Mouse (Mus musculus): ENCODE results near the gene Agfg1. TPM values are rescaled to one million over a fixed set of nuclear protein-coding genes. Genes with fewer than 3 reads are reported as not detected.
A peak's percentile ranks its signal among the peaks of the same experiment; 100 is the strongest.

Gene Agfg1
- total RNA-seq, 2 experiments from 2014 or later = 68.9 TPM

DNA sequence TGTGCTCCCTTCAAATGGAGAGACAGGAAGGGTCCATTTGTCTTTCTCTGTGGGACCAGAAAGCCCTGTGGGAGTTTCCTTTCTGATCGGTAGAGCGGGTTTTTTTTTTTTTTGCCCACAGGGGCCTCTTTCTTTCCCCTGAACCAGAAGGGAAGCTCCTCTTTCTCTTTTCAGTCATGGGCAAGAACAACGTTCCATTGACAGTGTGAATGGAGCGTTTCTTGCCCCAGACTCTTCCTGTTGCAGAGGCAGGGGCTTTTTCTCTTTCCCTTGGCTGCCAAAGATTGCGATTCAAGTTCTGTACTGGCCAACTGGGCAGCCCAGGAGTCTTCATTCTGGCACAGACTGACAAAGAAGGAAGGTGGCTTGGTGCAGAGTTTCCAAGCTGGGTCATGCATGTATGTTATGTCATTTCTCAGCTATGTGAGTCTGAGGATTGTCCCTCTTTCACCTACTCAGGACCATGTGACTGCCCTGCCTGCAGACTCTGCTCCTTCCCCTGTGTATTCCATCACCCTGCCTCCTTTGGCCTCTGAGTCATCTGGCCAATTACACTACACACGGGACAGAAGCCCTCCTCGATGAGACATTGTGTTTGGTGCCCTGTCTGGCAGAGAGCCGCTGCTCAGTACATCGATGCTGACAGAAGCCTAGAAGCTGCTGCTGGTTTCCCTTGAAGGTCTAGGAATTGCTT lies 7.6 kb upstream of the Agfg1 start:
- DNase-seq (ENCODE audit: low spot score in 2 of 2) = no peak
- no peak overlapping the region for H3K27ac ChIP-seq
- no peak for TF ChIP-seq CTCF (conservative IDR thresholded peaks at IDR 0.05)
- H3K4me3 ChIP-seq = no peak overlapping the region

DNA sequence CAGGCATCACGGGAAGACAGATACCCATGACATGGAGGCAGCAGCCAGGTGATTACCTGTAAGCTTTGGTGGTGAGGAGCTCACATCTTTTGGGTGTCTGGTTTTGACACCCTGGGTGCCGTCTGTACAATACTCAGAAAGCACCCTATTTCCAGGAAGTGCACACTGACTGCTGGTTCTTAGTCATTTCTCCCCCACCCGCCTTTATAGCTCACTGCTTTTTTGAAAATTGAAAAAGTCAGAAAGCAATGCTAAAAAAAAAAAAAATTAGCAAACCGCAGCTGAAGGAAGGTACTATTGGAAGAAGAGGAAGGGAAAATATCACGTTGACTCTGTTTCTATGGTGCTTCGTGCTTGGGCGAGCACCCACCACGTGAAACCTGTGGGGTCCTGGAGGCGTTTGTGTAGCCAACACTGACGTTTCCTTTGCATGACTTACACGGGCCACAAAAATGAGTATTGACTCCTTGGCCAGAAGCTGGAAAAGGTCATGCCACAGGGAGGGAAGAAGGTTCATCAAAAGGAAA lies 6.7 kb upstream of the Agfg1 start:
- no peak overlapping the region for H3K4me3 ChIP-seq
- H3K27ac ChIP-seq = no peak overlapping the region
- no peak for DNase-seq (ENCODE audit: low spot score in 2 of 2)
- no peak for TF ChIP-seq CTCF (conservative IDR thresholded peaks at IDR 0.05)

DNA sequence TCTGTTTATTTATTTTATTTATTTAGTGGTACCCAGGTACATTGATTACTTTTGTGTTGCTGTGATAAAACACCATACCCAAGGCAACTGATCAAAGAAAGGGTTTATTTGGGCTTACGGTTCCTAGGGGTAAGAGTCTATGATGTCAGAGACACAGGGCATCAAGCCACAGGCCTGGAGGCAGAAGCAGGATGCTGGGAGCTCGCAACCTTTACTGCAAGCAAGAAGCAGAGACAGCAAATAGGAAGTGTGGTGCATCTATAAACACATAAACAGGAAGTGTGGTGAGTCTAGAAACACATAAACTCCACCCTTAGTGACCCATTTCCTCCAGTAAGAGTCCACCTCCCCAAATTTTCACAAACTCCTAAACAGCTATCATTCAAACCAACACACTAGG lies 5.8 kb upstream of the Agfg1 start:
- no peak for TF ChIP-seq CTCF (conservative IDR thresholded peaks at IDR 0.05)
- no peak overlapping the region for H3K27ac ChIP-seq
- H3K4me3 ChIP-seq = no peak overlapping the region
- DNase-seq (ENCODE audit: low spot score in 2 of 2) = no peak

DNA sequence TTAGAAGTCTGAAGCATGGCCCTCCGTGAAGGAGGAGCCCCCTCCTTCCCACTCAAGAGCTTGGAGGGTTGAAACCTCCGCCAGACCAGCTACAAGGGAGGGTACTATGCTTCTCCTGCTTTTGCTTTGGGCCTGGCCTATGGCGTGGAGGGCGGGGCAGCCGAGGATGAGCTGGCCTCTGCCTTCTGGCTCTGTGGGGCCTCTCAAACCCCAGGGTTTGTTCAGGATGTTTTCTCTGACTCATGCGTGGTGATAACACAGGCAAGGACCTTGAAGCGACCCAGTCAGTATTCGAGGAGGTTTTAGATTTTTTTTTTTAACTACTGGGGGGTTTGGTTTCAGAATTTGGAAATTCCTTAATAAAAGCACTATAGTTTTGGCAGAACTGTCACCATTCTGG lies 4.7 kb upstream of the Agfg1 start:
- Histone ChIP-seq H3K4me3 (no peak overlapping the region), H3K27ac (no peak overlapping the region)
- DNase-seq (ENCODE audit: low spot score in 2 of 2) = no peak
- TF ChIP-seq CTCF (conservative IDR thresholded peaks at IDR 0.05) = no peak

DNA sequence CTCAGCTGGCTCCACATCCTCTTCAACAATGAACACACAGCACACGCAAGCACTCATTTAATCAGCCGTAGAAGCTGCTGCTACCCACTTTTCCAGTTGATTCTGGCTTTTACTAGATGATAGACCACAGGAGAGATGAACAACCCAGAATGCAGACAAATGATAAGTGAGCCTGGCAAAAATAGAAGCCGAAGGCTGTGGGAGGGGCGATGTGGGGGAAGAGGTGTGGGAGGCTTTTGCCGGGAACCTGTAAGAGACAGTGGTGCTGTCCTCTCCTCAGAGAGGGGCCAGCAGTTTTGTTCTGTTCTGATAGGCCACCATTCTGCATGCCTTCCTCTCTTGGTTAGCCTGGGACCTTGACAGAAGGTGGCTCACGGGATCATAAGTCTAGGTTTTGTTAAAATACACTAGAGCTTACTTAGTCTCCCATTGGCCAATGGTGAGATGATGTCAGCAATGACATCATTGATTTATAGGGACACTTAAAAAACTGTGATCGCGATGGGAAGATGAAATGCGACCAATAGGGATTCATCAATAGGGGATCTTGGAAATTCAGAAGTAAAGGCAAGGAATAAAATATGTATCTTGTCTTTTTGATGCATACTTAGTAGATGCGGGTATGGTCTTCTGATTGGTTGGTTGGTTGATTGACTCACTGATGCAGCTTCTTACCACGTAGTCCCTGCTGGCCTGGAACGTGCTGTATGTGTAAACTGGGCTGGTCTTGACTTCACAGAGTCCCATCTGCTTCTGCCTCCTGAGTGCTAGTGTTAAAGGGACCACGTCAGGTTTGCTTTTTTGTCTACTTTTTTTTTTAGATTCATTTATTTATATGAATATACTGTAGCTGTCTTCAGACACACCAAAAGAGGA lies 2.7 kb upstream of the Agfg1 start:
- H3K27ac ChIP-seq = no peak overlapping the region
- no peak overlapping the region for H3K4me3 ChIP-seq
- no peak for DNase-seq (ENCODE audit: low spot score in 2 of 2)
- no peak for TF ChIP-seq CTCF (conservative IDR thresholded peaks at IDR 0.05)

DNA sequence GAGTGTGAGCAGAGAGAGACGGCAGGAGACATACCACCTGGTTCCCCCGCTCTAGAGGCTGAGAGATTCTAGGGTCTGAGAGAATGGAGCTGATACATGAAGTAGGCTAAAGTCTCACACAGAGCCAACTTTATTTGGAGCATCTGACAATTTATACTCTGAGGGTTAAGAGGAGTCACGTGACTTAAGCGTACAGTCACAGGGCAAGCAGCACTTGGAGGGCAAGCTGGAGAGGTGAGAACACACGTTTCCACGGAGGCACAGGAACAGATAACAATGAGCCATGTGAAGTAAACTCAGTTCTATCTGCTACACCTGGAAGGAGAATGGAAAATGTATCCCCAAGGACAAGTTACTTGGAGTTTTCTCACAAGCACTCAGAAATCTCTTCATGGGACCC lies 1.7 kb upstream of the Agfg1 start:
- TF ChIP-seq CTCF (conservative IDR thresholded peaks at IDR 0.05) = no peak
- no peak overlapping the region for H3K27ac ChIP-seq
- DNase-seq (ENCODE audit: low spot score in 2 of 2) = no peak
- no peak overlapping the region for H3K4me3 ChIP-seq

DNA sequence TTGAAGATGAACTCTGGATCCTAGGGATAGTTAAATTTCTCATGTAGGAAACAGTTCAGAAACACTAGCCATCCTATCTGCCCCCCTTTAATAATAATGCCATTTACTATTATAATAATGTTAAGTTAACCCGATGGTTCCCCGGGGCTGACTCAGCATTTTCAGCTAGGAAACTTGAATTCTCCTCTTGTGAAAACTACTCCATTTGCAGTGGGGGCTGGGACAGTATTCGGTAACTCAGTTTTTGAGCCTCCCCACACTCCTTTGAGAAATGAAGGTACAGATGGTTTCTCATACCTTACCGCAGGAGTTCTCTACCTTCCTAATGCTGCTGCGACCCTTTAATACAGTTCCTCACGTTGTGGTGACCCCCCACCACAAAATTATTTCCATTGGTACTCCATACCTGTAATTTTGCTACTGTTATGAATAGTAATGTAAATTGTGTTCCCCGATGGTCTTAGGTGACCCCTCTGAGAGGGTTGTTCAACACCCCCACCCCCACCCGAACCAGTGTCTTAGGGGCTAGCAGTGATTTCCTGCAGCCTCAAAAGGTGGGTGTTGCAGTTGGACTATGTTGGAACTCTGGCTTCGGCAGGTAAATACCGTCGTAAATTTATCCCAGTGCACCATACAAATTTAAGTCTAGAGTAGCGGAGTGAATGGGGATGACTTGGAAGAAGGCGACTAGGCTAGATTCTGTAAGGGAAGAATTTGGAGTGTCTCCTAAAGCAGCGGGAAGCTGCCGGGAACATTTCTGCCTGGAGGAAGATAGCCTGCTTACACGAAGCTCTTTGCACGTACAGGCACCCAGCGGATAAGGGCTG lies 601 bp upstream of the Agfg1 start:
- TF ChIP-seq CTCF (conservative IDR thresholded peaks at IDR 0.05) = no peak
- DNase-seq (ENCODE audit: low spot score in 2 of 2) = no peak
- peak overlapping the region; percentile 95 for H3K27ac ChIP-seq
- H3K4me3 ChIP-seq = peak overlapping the region; percentile 96

DNA sequence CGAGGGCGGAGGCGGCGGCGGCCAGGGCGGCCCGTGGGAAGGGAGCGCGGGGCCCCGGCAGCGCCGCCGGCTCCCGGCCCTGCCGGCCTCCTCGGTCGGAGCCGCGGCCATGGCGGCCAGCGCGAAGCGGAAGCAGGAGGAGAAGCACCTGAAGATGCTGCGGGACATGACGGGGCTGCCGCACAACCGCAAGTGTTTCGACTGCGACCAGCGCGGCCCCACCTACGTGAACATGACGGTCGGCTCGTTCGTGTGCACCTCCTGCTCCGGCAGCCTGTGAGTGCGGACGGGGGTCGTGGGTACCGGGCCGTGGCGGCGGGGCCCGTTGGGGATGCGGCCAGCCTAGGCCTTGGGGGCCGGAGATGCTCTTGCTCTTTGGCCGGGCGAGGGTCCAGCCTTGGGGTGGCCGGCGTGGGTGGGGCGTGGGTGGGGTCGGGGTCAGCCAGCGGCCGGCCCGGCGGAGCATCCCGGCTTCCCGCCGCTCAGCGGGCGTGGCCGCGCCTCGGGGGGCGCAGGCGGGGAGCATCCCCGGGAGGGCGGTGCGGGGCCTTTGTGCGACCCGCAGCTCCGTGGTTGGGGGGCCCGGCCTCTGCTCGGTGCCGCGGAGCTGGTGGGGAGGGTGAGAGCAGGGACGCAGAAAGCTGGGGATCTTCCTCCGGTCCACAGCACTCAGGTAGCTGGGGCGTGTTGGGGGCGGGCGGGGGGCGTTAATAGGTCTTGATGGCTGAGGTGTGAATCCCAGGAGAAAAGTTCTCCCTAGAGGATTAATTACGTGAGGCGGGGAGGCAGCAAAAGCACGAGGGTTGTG lies 535 bp downstream of the Agfg1 start:
- DNase-seq (ENCODE audit: low spot score in 2 of 2) = peak in 1 of 2 experiments; percentile 24

DNA sequence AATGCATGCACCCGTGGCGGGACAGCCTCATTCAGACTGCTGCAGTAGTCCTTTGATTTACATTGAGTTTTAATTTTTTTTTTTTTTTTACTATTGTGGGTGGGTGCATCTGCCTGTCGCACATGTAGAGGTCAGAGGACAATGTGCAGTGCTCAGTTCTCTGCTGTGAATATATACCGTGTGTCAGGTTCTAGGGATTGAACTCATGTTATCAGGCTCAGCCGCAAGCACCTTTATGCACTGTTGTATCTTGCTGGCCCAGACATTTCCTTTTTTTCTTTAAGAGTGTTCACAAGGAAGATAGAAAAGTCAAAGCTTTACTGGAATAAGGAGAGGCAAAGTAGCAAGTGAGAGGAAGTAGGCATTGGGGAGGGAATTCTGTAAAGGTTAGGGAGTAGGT lies 16.4 kb downstream of the Agfg1 start:
- Histone ChIP-seq H3K27ac (no peak overlapping the region), H3K4me3 (no peak overlapping the region)
- no peak for DNase-seq (ENCODE audit: low spot score in 2 of 2)
- TF ChIP-seq CTCF (conservative IDR thresholded peaks at IDR 0.05) = no peak

More for the DNA sequence above, 535 bp downstream of the Agfg1 start:
- TF ChIP-seq CTCF (conservative IDR thresholded peaks at IDR 0.05) = no peak
- Histone ChIP-seq H3K27ac (peak overlapping the region; percentile 95), H3K4me3 (peak overlapping the region; percentile 96)

DNA sequence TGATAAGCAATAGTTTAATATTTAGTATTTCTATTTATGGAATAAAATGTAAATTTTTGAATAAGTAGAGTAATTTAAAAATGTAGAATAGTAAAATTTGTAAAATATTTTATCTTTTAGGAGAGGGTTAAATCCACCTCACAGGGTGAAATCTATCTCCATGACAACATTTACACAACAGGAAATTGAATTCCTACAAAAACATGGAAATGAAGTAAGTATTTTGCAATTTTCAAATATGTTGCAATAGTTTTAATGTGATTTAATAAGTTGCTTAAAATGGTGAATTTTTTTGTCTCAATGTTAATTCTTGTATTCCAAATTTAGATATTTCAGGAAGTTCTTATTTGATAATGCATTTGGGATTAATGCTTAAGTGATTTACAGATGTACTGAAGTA lies 19.0 kb downstream of the Agfg1 start:
- Histone ChIP-seq H3K4me3 (no peak overlapping the region), H3K27ac (no peak overlapping the region)
- DNase-seq (ENCODE audit: low spot score in 2 of 2) = no peak
- no peak for TF ChIP-seq CTCF (conservative IDR thresholded peaks at IDR 0.05)

DNA sequence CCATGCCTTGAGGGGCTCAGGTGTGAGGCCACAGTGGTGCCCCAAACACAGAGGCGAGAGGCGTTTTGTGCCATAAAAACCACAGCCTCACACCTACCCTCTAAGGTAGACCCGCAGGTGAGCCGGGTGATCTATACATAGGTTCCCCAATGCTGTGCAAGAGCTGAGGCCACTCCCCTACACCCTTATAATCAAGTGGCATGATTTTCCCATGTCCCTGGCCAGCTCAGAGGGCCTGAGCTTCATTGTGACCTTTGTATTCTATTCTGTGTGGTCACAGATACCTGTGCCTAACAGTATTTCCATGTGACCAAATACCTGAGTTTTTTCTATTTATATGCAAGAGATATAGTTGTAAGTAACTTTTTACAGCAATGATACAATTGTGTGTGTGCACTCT lies 21.1 kb downstream of the Agfg1 start:
- Histone ChIP-seq H3K27ac (no peak overlapping the region), H3K4me3 (no peak overlapping the region)
- TF ChIP-seq CTCF (conservative IDR thresholded peaks at IDR 0.05) = no peak
- no peak for DNase-seq (ENCODE audit: low spot score in 2 of 2)

DNA sequence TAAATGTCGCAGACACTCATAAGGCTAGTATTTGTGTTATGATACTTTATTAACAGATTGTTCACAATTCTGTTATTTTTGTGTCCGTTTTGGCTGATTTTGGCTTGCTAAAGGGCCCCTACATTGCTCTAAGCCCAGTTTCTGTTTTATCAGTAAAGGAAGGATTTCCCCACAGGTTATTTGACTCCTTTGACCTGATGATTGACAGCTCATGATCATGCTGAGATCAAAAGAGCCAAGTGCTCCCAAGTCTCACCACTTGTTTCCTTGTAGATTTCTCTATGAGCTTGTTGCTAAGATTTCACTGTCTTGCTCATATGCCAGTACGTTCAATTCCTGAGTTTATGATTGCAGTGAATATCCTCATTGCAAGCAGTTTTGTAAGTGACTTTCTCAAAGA lies 30.9 kb downstream of the Agfg1 start:
- no peak overlapping the region for H3K27ac ChIP-seq
- TF ChIP-seq CTCF (conservative IDR thresholded peaks at IDR 0.05) = no peak
- H3K4me3 ChIP-seq = no peak overlapping the region
- no peak for DNase-seq (ENCODE audit: low spot score in 2 of 2)
